Mouse (Mus musculus) Muller cell, postnatal 12 days (primary cell): Measurements from ENCODE around the gene Tmem150a.

ENCODE experiments used
- DNase-seq: peaks from one replicate; pipeline ENCODE4 v3.0.0-alpha.2; 2015; ENCODE audit errors: inconsistent ontology term

The Tmem150a gene

DNA sequence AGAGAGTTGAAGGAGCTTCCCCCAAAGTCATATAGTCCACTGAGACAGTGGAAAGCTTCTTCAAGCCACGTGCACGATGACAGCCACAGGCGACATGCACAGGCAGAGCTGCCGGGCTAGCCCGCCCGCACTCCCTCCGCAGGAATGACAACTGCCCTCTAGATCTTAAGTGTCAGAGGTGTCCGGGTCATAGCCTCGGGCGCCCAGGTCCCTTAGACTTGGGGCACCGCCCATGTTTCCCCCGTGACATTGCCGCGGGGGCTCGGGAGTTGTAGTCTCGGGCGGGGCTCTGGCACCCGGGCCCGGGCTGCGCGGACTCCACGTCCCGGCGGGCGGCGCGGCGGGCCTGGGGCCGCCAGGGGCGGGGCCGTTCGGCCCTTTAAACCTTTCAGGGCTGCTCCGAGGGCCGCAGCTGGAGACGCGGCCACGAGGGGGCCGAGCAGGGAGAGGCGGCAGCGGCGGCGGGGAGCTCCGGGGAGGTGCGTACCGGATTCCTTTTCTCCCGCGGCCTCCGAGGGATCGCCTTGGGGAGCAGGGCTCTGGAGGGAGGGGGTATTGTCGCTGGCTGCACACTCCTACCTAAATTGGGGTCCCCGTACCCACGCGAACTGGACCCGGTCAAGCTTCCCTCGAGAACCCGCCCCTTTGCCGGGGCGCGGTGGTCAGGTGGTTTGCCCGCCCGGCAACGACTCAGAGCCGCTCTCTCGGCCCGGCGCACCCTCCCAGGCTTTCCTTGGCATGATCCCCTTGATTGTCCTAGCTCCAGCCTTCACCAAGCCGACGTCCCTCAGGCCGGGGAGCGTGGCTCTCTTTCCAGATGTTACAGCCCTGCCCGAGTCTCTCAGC lies at the start of gene Tmem150a:
Gene Tmem150a (plus strand): TSS at position 382 of the 846 bp plus-strand sequence.
- DNase-seq: peak; percentile 91

DNA sequence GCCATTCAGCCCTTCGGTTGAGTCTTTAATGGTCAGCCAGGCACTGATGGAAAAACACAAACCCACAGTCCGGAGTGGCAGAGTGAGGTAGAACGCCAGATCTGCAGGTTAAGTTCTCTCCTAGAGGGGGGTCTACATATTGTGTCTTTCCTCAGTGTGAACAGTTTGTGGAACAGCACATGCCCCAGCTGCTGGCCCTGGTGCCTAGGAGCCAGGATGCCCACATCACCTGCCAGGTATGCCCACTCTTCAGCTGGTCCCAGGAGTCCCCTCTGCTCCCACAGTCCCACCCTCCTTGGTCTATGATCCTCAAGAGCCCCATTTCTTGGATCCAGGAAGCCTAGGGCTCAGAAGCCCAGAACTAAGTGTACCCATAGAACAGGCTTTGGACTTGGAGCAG lies 43.0 kb upstream of the Tmem150a start:
- DNase-seq: no peak

DNA sequence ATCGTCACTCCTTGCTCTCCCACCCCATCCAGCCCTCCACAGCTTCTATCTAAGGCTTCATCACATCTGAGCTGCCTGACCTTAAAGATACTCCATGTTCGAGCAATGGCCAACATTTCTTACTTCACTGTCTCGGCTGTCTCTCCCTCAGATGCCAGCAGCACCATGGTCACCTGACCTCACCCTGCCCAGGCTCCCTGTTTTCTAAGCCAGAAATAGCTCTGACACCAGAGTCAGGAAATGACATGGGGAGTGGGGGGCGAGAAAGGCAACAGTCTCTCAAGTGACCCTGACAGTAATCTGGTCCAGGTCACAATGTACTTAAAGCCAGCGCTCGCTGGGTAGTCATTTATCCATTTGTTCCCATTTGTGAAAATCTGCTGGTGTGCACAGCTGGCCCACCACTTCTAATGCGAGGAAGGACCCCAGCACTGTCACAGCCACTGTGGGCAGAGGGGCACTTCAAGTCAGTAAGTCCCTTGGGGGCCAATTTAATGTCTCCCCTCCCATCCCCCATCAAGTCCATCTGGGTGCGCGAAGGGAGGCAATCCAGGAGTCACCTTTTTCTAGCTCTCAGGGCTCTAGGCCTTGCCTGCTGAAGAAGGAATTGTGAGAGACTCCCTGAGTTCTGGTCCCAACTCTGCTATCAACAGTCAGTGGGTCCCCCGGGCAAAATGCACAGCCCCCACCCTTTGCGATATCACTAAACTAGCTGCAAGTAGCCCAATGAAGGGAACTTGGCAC lies 42.0 kb upstream of the Tmem150a start:
- DNase-seq: no peak

DNA sequence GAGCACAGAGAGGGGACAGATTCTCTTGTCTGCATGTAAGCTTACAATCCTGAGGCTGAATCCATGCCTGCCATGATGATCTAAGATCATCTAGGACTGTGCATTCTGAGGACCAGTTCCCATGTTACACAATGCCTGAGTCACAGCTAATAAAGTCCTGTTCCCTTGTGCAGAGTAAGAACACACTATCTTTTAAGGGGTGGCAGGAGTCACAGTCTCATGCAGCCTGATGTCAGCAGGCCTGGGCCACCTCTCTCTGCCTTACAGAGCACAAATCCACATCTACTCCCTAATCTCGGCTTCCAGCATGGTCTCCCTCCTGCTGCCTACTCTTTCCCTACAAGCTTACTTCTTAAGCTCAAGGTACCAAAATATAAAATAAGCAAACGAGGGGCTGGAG lies 39.9 kb upstream of the Tmem150a start:
- no peak for DNase-seq

- no peak for DNase-seq
Observed at GRCm38 (mm10) chr6:72316044-72316443, 39.2 kb upstream of the Tmem150a start.

GRCm38 (mm10) chr6:72318440-72318839 lies 36.8 kb upstream of the Tmem150a start:
- DNase-seq: no peak

DNA sequence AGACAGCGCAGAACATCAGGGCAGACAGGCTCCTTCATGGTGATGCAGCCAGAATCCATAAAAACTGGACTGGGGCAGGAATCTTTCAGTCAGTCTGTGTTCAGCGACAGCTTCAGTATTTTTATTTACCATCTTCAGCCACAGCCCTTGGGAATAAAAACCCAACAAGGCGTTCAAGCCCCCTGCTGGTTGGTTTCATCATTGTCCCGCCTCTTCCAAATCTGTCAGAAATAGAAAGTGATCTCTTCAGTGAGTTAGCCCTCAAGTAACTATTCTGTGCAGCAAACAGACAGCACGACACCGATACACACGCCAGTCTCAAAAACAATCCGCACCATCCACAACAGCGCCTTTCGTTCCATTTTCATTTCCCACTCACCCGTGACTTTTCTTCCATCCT lies 36.2 kb upstream of the Tmem150a start:
- DNase-seq: no peak

DNA sequence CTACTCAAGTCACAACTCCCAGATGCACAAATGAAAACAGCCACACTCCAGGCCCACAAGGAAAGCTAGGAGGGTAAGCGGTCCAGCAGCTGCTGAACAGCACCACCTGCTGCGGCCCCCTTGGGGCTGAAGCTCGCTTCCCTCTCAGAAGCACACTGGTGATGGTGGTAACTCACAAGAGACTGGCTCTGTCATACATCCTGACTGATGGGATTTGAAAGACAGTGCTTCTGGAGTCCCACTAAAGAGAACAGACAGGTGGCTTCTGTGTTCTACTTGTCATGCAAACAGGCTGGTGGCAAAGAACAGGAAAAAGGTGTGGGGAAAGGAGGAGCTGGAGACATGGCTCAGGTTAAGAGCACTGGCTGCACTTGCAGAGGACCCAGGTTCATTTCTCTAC lies 32.3 kb upstream of the Tmem150a start:
- DNase-seq: no peak

- no peak for DNase-seq
Observed at GRCm38 (mm10) chr6:72323786-72324508, 31.3 kb upstream of the Tmem150a start.

DNA sequence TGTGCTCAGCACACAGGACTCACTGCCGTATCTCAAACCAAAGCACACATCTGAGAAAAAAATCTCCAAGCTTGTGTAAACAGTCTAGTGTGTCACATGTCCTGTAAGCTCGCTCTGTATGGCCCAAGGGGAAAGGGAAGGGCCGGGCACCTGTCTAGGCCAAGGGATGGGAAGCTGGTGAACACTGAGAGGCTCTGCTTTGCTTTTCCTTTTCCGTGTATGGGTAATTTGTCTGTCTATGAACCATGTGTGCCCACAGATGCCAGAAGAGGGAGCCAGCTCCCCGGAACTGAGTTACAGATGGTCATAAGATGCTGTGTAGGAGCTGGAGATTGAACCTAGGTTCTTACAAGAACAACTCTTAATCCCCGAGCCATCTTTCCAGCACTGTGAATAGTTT lies 29.0 kb upstream of the Tmem150a start:
- DNase-seq: no peak

GRCm38 (mm10) chr6:72329019-72329418 lies 26.2 kb upstream of the Tmem150a start:
- DNase-seq: no peak

DNA sequence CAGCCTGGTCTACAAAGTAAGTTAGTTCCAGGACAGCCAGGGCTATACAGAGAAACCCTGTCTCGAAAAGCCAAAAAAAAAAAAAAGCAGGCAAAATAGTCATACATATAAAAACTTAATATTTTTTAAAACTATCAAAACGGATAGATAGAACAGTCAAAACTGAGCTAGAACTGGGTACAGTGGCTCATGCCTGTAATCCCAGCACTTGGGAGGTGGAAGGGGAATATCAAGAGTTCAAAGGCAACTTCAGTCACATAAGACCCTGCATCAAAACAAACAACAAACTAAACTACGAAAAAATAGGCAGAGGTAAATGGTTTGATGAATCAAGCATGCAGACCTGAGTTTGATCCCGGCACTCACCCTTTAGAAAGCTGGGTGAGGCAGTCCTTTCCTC lies 25.1 kb upstream of the Tmem150a start:
- DNase-seq: no peak

GRCm38 (mm10) chr6:72333111-72333510 lies 22.1 kb upstream of the Tmem150a start:
- no peak for DNase-seq

- DNase-seq: no peak
Observed at GRCm38 (mm10) chr6:72340481-72340880, 14.8 kb upstream of the Tmem150a start.

DNA sequence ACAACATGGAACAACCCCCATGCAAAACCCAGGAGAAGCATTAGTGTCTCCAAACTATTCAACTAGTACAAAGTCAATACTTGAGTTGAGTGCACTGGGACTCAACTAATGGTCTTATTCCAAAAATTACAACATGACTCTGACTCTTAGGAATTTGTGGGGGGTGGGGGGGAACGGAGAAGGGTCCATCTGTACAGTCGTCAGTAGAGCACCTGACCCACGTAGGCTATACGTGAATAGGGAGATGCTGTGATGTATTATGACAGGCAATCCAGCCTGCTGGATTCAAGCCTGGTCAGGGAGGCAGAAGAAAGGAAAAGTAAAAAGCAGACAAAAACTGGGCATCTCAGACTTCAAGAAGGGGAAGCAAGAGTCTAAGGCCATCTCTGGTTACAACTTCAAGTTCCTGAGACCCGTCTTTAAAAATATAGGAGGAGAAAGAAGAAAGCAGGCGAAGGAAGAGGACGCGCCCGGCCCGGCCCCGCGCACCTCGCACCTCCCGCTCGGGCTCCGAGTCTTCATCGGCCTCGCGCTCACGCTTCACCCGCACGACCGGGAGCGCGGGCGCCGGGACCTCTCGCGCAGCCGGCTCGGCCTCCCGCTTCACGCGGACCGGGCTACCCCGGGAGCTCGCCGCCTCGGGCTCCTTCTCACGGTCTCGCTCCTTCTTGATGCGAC lies 10.7 kb upstream of the Tmem150a start:
- DNase-seq: peak; percentile 74

GRCm38 (mm10) chr6:72345074-72345567 lies 10.1 kb upstream of the Tmem150a start, which contains the start of gene Usp39:
Usp39 (minus strand) TSS chr6:72345184.
- peak; percentile 93 for DNase-seq

GRCm38 (mm10) chr6:72345633-72346032 lies 9.6 kb upstream of the Tmem150a start:
- DNase-seq: no peak

DNA sequence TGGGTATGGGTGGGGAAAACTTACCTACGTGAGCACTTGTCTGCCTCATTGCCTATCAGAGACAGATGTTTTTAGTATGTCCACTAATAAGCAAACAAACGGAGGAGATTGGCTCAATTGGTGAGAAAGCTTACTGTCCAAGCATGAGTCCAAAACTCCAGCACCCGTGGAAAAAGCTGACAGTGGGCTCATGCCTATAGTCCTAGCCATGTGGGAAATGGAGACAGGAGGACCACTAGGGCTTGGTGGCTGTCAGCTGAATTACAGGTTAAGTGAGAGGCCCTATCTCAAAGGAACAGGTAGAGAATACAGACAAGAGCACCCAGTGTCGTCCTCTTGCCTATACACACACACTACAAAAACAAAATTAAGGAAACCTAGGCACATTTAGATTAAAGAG lies 9.0 kb upstream of the Tmem150a start:
- DNase-seq: no peak

GRCm38 (mm10) chr6:72347166-72347941 lies 7.9 kb upstream of the Tmem150a start, which contains the start of gene 0610030E20Rik:
0610030E20Rik (plus strand) TSS chr6:72347317.
- DNase-seq: peak; percentile 80

DNA sequence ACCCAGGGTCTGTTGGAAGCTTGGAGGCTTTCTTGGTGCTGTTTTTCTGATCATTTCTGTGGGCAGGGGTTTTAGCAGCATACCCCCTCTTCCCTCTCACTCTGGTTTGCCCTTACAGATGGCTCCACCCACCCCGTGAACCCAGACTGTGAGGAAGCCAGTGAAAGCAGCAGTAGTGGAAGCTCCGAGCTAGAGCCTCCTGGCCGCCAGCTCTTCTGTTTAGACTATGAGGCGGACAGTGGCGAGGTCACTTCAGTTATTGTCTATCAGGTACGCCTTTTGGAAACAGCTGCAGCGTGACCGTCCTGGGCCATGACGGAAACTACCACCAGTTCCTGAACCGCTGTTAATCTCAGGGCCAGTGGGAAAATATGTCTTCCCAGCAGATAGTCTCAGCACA lies 6.8 kb upstream of the Tmem150a start:
- no peak for DNase-seq

GRCm38 (mm10) chr6:72350214-72350613 lies 5.0 kb upstream of the Tmem150a start:
- DNase-seq: no peak
